Mouse (Mus musculus): Measurements from ENCODE around the gene Zfp935.
"Not testable (repeated sequence)": the region's sequence is repeated elsewhere in the genome, so short reads cannot be mapped to it uniquely, and the experiment has no call there.

Zfp935 gene

GRCm38 (mm10) chr13:62558189-62559110 is at the start of gene Zfp935:
Gene Zfp935 (minus strand): TSS chr13:62558511.
- peak; percentile 51 for DNase-seq (ENCODE audit: extremely low read depth, low read depth)

- not testable (repeated sequence) for DNase-seq (ENCODE audit: extremely low read depth, low read depth)
Observed at GRCm38 (mm10) chr13:62571099-62571498, 12.8 kb upstream of the Zfp935 start, which contains the start of gene Zfp934. Gene Zfp934 (minus strand): TSS chr13:62571199.

GRCm38 (mm10) chr13:62561696-62562095 is 3.4 kb upstream of the Zfp935 start:
- not testable (repeated sequence) for DNase-seq (ENCODE audit: extremely low read depth, low read depth)

GRCm38 (mm10) chr13:62530129-62530528 is 28.2 kb downstream of the Zfp935 start:
- not testable (repeated sequence) for DNase-seq (ENCODE audit: extremely low read depth, low read depth)

GRCm38 (mm10) chr13:62510641-62511420 is 47.5 kb downstream of the Zfp935 start:
- DNase-seq (ENCODE audit: extremely low read depth, low read depth) = not testable (repeated sequence)

GRCm38 (mm10) chr13:62472661-62473060 is 85.7 kb downstream of the Zfp935 start:
- DNase-seq (ENCODE audit: extremely low read depth, low read depth) = peak; percentile 74

GRCm38 (mm10) chr13:62469947-62470346 is 88.4 kb downstream of the Zfp935 start:
- DNase-seq (ENCODE audit: extremely low read depth, low read depth) = peak; percentile 82

- DNase-seq (ENCODE audit: extremely low read depth, low read depth) = peak; percentile 93
Observed at GRCm38 (mm10) chr13:62466424-62467334, 91.6 kb downstream of the Zfp935 start, which contains the start of gene Gm49359. Gene Gm49359 (minus strand): TSS chr13:62466832.

Data from MEL-GATA-1-ER (cell line).